Mouse (Mus musculus) ovary, postnatal 36 days (tissue): ENCODE measurements around the gene Dusp19.
A peak's percentile ranks its signal among the peaks of the same experiment; 100 is the strongest.

Experiments
- DNase-seq: peaks from one replicate; pipeline ENCODE4 v3.0.0; 2022; ENCODE audit warnings: low spot score, mixed read lengths

Dusp19 gene

DNA sequence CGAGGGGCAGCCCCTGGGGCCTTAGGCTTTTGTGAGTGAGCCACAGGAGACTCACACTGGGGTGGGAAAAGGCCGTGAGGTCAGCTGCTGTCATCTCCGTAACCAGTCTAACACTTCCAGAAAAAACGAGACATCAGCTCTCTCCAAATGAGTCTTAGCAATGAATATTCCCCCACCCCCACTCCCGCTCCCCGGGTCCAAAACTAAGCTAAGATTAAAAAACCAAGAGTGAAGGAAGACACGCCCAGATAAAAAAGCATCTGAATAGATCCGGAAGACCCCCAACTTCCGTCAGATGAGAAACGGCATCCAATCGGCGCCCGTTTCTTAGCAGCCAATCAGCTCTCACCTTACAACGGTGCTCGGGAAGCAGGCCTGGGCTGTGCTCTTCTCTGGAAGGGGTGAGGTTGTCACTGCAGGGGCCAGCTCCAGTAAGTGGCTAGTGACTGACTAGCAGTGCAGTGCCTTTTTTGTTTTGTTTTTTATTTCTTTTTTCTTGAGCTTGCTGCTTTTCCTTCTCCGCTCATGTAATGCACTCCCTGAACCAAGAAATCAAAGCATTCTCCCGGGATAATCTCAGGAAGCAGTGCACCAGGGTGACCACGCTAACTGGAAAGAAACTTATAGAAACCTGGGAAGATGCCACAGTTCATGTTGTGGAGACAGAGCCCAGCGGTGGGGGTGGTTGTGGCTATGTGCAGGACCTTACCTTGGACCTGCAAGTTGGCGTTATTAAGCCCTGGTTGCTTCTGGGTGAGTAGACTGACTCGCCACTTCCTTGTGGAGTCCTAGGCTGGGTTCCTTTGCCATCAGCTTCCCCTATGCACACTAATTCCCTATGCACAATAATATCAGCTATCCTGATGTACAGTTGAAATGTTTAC lies at the start of gene Dusp19, which contains the start of gene Nup35:
Gene Dusp19 (plus strand): TSS at position 192 of the 884 bp plus-strand sequence.
Gene Nup35 (plus strand): TSS at position 383 of the 884 bp plus-strand sequence.
- peak; percentile 92 for DNase-seq

- no peak for DNase-seq
These were observed 49.4 kb upstream of the Dusp19 start for GRCm38 (mm10) chr2:80567411-80567810.

- DNase-seq: no peak
These were observed 46.2 kb upstream of the Dusp19 start for GRCm38 (mm10) chr2:80570656-80571055.

DNA sequence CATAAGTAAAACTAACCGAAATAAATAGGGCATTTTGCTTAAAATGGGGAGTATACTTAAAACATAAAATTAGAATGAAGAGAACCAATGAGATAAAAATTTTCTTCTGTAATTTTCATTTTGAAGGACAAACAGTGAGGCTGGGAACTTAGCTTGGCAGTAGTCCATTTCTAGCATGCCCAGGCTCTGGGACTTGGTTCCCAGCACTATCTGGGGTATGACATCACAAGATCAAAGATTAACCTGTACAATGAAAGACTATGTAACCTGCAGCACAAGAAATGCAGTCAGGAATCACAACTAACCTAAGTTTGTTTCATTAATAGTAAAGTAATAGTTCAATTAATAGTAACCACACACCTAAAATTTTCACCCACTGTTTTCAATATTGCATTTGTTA lies 39.6 kb upstream of the Dusp19 start:
- no peak for DNase-seq

DNA sequence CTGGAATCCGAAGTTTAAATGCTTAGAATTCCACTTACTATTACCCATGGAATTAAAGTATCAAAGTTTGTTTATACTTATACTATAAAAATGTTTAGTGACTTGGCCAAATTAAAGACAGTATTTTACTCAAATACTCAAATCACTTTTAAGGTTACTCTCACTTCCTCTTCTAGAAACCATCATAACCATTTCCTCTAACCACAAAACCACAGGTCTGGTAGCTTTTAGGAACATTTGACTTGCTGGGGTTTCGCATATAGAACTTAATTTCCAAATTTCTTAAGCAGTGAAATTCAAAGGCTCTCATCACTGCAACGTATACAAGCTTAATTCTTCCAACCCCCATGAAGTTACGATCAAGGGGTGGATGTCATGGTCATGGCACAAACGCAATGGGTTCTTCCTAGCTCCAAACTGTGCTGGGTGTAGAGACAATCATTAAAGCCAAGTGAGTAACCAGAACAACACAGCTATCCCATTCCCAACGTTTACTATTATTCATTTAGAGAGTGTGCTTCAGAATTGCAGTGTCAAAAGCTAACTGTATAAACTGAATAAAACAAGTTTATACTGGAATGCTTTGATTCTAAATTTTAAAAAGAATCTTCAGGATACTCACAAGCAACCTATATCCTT lies 37.5 kb upstream of the Dusp19 start:
- no peak for DNase-seq

GRCm38 (mm10) chr2:80580311-80580961 lies 36.4 kb upstream of the Dusp19 start:
- DNase-seq: no peak

- peak; percentile 93 for DNase-seq
These were observed 35.7 kb upstream of the Dusp19 start, which contains the start of gene Nckap1 for GRCm38 (mm10) chr2:80581043-80581711. Gene Nckap1, minus strand, starts transcription at chr2:80581380.

DNA sequence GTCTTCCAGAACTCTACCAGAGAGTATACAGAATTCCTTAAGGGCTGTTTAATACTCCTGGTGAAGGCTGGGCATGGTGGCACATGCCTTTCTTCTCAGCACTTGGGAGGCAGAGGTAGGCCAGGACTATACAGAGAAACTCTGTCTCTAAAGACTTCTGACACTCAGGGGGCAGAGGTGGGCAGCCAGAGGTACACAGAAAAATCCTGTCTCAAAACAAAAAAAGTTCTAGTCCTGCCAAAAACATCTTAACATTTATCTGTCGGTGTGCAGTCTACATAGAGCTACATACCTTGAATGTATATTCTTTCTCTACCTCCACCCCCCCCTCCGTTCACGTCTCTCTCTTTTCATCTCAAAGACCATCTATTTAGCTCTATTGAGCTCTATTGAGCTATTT lies 34.5 kb upstream of the Dusp19 start:
- DNase-seq: no peak

GRCm38 (mm10) chr2:80594215-80594918 lies 22.5 kb upstream of the Dusp19 start:
- no peak for DNase-seq

DNA sequence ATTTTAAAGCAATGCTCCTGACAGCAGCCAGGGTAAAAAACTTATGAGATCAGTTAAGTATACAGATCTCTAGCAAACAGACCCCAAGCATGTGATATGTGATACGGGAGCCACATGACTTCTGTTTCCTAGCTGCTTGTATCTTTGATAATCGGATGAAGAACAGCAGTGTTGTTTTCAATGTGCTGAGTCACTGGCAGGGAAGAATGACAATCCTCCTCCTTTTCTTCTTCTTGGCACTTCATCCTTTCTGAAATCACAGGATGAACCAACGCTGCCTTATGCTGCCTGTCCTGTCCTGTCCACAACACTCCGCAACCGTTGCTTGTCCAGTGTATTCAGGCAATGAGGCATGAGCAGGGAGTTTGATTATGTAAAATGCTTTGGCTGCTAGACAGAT lies 19.9 kb upstream of the Dusp19 start:
- DNase-seq: no peak

DNA sequence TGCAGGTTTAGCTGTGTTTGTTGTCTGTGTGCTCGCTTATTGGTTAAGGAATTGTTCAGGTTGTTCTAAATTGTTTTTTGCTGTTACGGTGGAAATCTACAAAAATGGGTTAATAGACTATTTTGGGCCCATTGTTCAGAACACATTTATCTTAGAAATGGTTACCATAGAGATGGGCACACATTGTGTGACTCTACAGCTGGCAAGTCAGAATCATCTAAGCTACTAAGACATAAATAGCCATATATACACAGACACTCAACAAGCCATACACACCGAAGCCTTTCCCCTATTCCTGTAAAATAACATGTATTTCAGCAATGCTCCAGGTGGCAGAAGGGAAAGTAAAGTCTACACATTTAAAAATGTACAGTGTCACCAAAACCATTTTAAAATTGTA lies 17.0 kb upstream of the Dusp19 start:
- DNase-seq: no peak

GRCm38 (mm10) chr2:80600611-80601010 lies 16.2 kb upstream of the Dusp19 start:
- DNase-seq: no peak

DNA sequence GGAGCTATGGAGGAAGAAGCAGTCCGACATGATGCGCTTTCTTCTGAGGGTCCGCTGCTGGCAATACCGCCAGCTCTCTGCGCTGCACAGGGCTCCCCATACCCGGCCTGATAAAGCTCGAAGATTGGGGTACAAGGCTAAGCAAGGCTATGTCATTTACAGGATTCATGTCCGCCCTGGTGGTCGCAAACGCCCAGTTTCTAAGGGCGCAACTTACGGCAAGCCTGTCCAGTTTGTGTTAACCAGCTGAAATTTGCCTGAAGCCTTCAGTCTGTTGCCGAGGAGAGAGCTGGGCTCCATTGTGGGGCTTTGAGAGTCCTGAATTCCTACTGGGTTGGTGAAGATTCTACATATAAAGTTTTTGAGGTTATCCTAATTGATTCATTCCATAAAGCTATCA lies 14.1 kb upstream of the Dusp19 start:
- DNase-seq: no peak

- no peak for DNase-seq
These were observed 12.9 kb upstream of the Dusp19 start for GRCm38 (mm10) chr2:80603771-80604426.

DNA sequence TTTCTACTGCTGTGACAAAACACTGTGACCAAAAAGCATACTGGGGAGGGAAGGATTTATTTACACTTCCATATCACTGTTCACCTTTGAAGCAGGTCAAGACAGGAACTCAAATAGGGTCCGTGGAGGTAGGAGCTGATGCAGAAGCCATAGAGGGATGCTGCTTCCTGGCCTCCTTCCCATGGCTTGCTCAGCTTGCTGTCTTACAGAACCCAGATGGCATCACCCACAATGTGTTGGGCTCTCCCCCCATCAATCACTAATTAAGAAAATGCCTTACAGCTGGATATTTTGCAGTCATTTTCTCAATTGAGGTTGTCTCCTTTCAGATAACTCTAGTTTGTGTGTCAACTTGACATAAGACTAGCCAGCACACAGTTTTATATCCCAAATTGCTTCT lies 4.6 kb upstream of the Dusp19 start:
- no peak for DNase-seq

DNA sequence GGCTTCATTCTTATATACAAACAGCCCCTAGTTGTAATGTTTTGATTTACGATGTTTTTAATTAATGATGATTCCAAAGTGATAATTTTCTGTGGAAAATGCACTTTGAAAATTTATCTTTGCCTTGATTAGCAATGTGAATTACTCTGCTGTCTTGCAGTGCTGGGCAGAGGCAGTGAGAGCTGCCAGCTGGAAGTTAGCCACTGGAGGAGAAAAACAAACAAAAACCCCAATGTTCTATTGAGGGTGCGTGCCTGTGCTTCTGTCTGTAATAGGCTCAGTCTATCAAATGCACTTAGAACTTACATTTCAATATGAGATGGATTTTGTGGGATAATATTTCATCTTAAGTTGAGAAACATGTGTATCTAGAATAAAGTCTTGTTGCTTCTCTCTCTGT lies 4.0 kb upstream of the Dusp19 start:
- no peak for DNase-seq

- no peak for DNase-seq
These were observed 2.1 kb downstream of the Dusp19 start for GRCm38 (mm10) chr2:80618991-80619390.

DNA sequence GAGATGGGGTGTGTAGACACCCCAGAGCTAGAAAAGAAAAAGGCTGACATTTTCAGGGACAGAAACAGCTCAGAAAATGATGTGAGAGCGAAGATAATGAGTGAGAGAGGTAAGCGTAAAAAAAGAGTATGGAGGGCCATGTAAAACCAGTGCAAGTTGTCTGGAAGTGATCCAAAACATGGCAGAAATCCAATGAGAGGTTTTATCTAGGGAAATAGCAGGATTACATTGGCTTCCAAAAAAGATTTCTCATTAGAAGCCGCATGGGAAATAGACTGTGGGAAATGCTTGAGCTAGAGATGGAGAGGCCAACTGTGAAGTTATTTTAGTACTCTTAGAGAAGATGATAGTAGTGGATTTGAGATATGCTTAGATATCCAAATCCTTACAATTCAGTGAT lies 5.1 kb downstream of the Dusp19 start:
- DNase-seq: no peak

DNA sequence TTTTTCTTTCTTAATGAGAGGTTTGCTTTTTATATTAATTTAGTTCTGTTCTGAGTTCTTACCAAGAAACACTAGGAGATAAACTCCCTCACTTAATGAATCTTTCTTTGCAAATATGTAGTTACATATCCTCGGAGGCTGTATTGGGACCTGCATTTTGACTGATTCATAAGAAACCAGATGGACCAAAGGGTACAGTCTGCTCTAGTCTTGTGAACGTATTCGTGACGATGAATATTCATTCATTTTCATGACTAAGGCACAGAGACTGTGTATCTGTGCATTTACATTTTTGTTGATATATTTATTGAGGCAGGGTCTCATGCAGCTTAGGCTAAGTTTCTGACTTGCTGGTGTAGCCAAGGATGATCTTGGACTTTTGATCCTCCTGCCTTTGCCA lies 7.7 kb downstream of the Dusp19 start:
- no peak for DNase-seq

DNA sequence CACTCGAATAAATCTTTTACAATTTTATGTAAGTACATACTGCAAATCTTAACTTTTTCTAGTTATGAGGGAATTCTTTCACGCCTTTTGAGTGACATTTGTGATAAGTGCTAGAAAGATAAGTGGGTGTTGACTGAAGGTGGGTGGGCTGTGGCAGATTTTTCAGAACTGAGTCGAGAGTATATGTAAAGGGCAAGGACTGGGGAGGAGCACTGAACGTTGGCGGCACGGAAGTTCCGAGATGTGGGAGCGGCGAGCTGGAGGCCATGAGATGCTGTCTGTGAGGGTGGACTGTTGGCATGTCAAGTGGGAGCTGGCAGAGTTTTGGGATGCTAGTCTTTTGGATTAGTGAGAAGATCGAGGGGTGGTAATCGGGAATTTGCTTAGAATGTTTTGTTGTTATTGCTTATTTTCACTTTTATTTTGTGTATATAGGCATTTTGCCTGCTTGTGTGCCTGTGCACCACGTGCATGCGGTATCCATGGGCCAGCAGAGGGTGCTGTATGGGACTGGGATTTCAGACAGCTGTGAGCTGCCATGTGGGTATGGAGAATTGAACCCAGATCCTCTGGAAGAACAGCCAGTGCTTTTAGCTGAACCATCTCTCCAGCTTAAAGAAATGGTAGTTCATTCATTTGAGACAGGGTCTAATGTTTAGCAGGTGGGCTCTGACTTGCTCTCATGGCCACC lies 15.6 kb downstream of the Dusp19 start:
- no peak for DNase-seq
